Mouse (Mus musculus) hindbrain, embryonic 14.5 days (tissue): ENCODE measurements around the gene Atg7. TPM values are rescaled to one million over a fixed set of nuclear protein-coding genes. Genes with fewer than 3 reads are reported as not detected.

Experiments used
- ATAC-seq: fragments of 200-750 bp; cut with Nextera tagmentation; 2 replicates; pipeline ENCODE4 v1.8.0; 2017; ENCODE audit warnings: moderate number of reproducible peaks, mild to moderate bottlenecking, moderate TSS enrichment, moderate library complexity; ENCODE audit not compliant: low FRiP score
- DNase-seq: peaks from one replicate; pipeline ENCODE4 v3.0.0-alpha.2; 2015; ENCODE audit warnings: low spot score
- H3K27ac ChIP-seq: fragments of 300-500 bp; sonication (generic); 2 replicates; pipeline ENCODE4 v1.5.1; 2014; ENCODE audit warnings: mild to moderate bottlenecking, moderate library complexity
- H3K27me3 ChIP-seq: fragments of 300-500 bp; sonication (generic); 2 replicates; pipeline ENCODE4 v1.6.1; 2014; ENCODE audit warnings: mild to moderate bottlenecking, low read length, mixed read lengths; ENCODE audit not compliant: control insufficient read depth, insufficient read depth
- H3K36me3 ChIP-seq: fragments of 300-500 bp; sonication (generic); replicated peaks from 2 replicates; pipeline ENCODE4 v1.6.1; 2014; ENCODE audit not compliant: control insufficient read depth, insufficient read depth
- H3K4me1 ChIP-seq: fragments of 300-500 bp; sonication (generic); replicated peaks from 2 replicates; pipeline ENCODE4 v1.6.1; 2014; ENCODE audit warnings: antibody characterized with exemption, low read length, mixed read lengths; ENCODE audit not compliant: control insufficient read depth, insufficient read depth
- H3K4me2 ChIP-seq: fragments of 300-500 bp; sonication (generic); replicated peaks from 2 replicates; pipeline ENCODE4 v1.6.1; 2014; ENCODE audit warnings: mild to moderate bottlenecking, moderate library complexity
- H3K4me3 ChIP-seq: fragments of 300-500 bp; sonication (generic); replicated peaks from 2 replicates; pipeline ENCODE4 v1.5.1; 2014; ENCODE audit warnings: mild to moderate bottlenecking, low read length
- H3K9ac ChIP-seq: fragments of 300-500 bp; sonication (generic); 2 replicates; pipeline ENCODE4 v1.6.1; 2014
- H3K9me3 ChIP-seq: fragments of 300-500 bp; sonication (generic); 2 replicates; pipeline ENCODE4 v1.6.1; 2016; ENCODE audit warnings: low read length; ENCODE audit not compliant: control insufficient read depth
- WGBS: fragments of 180-500 bp; shearing (Covaris S2); extraction: QIAGEN DNeasy Blood & Tissue Kit; methylation state at CpG from one replicate; pipeline ENCODE4 v1.1.7; 2014; 5-methylcytosine and 5-hydroxymethylcytosine counted together
- polyA plus RNA-seq: library from polyadenylated mRNA; unstranded; fragments of >200 nt; fragmentation: Nextera tagmentation; extraction: Ambion mirVana; gene quantifications from 2 replicates; pipeline ENCODE4 v1.2.1, GENCODE M21; 2014

Gene Atg7
- polyA plus RNA-seq, 1 experiment from 2014 or later = 18.9 TPM

DNA sequence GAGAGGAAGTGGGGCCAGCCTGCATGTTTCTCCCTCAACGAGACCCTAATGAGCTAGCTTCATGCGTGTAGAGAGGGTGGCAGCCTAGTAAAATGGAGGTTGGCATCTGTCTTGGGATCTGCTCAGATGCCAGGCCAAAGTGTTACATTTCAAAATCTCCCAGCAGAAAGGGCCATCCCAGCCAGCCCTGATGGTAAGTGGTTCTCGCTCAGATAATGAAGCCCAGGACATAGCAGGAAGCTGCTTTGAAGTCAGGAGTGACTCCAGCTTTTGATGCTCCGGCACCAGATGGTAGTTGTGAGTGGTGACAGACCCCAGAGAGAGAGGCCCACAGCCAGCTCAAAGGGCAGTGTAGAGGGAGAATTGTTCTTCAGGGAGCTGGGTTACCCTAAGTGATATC, 155.8 kb downstream of the Atg7 start:
- 75% methylated on average over 4 of the region's 4 CpGs for WGBS
- Histone ChIP-seq H3K9ac (no peak overlapping the region), H3K4me3 (no peak overlapping the region), H3K27ac (no peak overlapping the region), H3K36me3 (no peaks in the 10 kb centered on the region), H3K9me3 (no peaks in the 10 kb centered on the region), H3K4me1 (0 out of 2 replicates have a peak, but pooled peaks cover 4% of the 10 kb centered on the region), H3K27me3 (no peaks in the 10 kb centered on the region), H3K4me2 (no peak overlapping the region)
- DNase-seq = no peak
- ATAC-seq = no peak

- H3K36me3 ChIP-seq = no peaks in the 10 kb centered on the region
- H3K4me2 ChIP-seq = no peak overlapping the region
- WGBS = 62% methylated on average over 2 of the region's 2 CpGs
- H3K9me3 ChIP-seq = no peaks in the 10 kb centered on the region
- DNase-seq (no peak), ATAC-seq (no peak)
- no peak overlapping the region for H3K9ac ChIP-seq
- H3K27me3 ChIP-seq = no peaks in the 10 kb centered on the region
- H3K27ac ChIP-seq = no peak overlapping the region
- no peak overlapping the region for H3K4me3 ChIP-seq
- peaks cover 7% of the 10 kb centered on the region; the same call in 1 of the 2 replicates for H3K4me1 ChIP-seq
These were observed 157.5 kb downstream of the Atg7 start for GRCm38 (mm10) chr6:114800291-114800965.

- WGBS = 25% methylated on average over 8 of the region's 8 CpGs
- no peaks in the 10 kb centered on the region for H3K27me3 ChIP-seq
- H3K4me3 ChIP-seq = no peak overlapping the region
- H3K9ac ChIP-seq = no peak overlapping the region
- DNase-seq (no peak), ATAC-seq (peak; percentile 69)
- H3K4me2 ChIP-seq = no peak overlapping the region
- no peaks in the 10 kb centered on the region for H3K36me3 ChIP-seq
- peaks cover 7% of the 10 kb centered on the region; the same call in 1 of the 2 replicates for H3K4me1 ChIP-seq
- no peaks in the 10 kb centered on the region for H3K9me3 ChIP-seq
- peak overlapping the region; percentile 72; the same call in 1 of the 2 replicates for H3K27ac ChIP-seq
These were observed 161.1 kb downstream of the Atg7 start for GRCm38 (mm10) chr6:114803915-114804535.

GRCm38 (mm10) chr6:114804866-114805265, 162.0 kb downstream of the Atg7 start:
- no peaks in the 10 kb centered on the region for H3K9me3 ChIP-seq
- peaks cover 7% of the 10 kb centered on the region; the same call in 1 of the 2 replicates for H3K4me1 ChIP-seq
- ATAC-seq (no peak), DNase-seq (no peak)
- H3K4me2 ChIP-seq = no peak overlapping the region
- H3K27ac ChIP-seq = peak overlapping the region; percentile 72; the same call in 1 of the 2 replicates
- 63% methylated on average over 1 of the region's 1 CpGs for WGBS
- no peak overlapping the region for H3K4me3 ChIP-seq
- no peaks in the 10 kb centered on the region for H3K27me3 ChIP-seq
- no peak overlapping the region for H3K9ac ChIP-seq
- H3K36me3 ChIP-seq = no peaks in the 10 kb centered on the region

GRCm38 (mm10) chr6:114805927-114806326, 163.0 kb downstream of the Atg7 start:
- H3K27me3 ChIP-seq = no peaks in the 10 kb centered on the region
- DNase-seq (no peak), ATAC-seq (no peak)
- 92% methylated on average over 4 of the region's 4 CpGs for WGBS
- H3K36me3 ChIP-seq = no peaks in the 10 kb centered on the region
- peaks cover 7% of the 10 kb centered on the region; the same call in 1 of the 2 replicates for H3K4me1 ChIP-seq
- no peak overlapping the region for H3K4me2 ChIP-seq
- no peak overlapping the region for H3K9ac ChIP-seq
- no peak overlapping the region for H3K27ac ChIP-seq
- H3K4me3 ChIP-seq = no peak overlapping the region
- no peaks in the 10 kb centered on the region for H3K9me3 ChIP-seq

- no peak overlapping the region for H3K4me3 ChIP-seq
- H3K27me3 ChIP-seq = no peaks in the 10 kb centered on the region
- no peak overlapping the region for H3K27ac ChIP-seq
- no peaks in the 10 kb centered on the region for H3K9me3 ChIP-seq
- ATAC-seq = no peak
- no peak for DNase-seq
- H3K36me3 ChIP-seq = no peaks in the 10 kb centered on the region
- no peak overlapping the region for H3K9ac ChIP-seq
- H3K4me1 ChIP-seq = peaks cover 7% of the 10 kb centered on the region; the same call in 1 of the 2 replicates
- 84% methylated on average over 3 of the region's 3 CpGs for WGBS
- H3K4me2 ChIP-seq = no peak overlapping the region
These were observed 164.6 kb downstream of the Atg7 start for GRCm38 (mm10) chr6:114807474-114807873.

GRCm38 (mm10) chr6:114808654-114809430, 165.9 kb downstream of the Atg7 start:
- Histone ChIP-seq H3K9me3 (no peaks in the 10 kb centered on the region), H3K27ac (no peak overlapping the region), H3K27me3 (no peaks in the 10 kb centered on the region), H3K36me3 (no peaks in the 10 kb centered on the region), H3K9ac (no peak overlapping the region), H3K4me2 (no peak overlapping the region), H3K4me3 (no peak overlapping the region), H3K4me1 (peaks cover 2% of the 10 kb centered on the region; the same call in 1 of the 2 replicates)
- DNase-seq (no peak), ATAC-seq (no peak)
- WGBS = 94% methylated on average over 3 of the region's 3 CpGs

DNA sequence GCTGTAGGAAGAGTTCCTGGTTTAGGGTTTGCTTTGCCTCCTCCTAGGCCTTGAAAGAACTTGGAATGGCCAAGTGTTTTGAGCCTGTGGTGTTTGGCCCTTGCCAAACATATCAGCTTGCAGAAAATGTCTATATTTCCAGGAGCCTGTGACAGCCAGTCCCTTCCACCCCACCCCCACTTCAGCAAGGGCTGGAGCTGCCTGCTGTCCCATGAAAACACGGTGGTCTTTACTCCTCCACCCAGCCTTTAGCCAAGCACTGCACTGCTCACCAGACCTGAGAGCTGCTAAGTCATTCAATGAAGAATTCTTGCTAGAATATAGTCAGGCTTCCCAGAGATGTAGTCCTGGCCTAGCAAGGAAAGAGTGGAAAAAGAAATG, 166.5 kb downstream of the Atg7 start:
- no peak overlapping the region for H3K9ac ChIP-seq
- 59% methylated on average over 1 of the region's 1 CpGs for WGBS

GRCm38 (mm10) chr6:114812322-114812721, 169.4 kb downstream of the Atg7 start:
- Histone ChIP-seq H3K4me3 (no peak overlapping the region), H3K36me3 (no peaks in the 10 kb centered on the region), H3K4me2 (no peak overlapping the region), H3K4me1 (no peaks in the 10 kb centered on the region), H3K27ac (no peak overlapping the region), H3K9me3 (no peaks in the 10 kb centered on the region), H3K9ac (no peak overlapping the region), H3K27me3 (no peaks in the 10 kb centered on the region)
- DNase-seq (no peak), ATAC-seq (no peak)
- 75% methylated on average over 5 of the region's 5 CpGs for WGBS

More for the DNA sequence above, 166.5 kb downstream of the Atg7 start:
- no peak for DNase-seq
- Histone ChIP-seq H3K36me3 (no peaks in the 10 kb centered on the region), H3K4me2 (no peak overlapping the region), H3K27ac (no peak overlapping the region), H3K4me1 (no peaks in the 10 kb centered on the region), H3K9me3 (no peaks in the 10 kb centered on the region), H3K4me3 (no peak overlapping the region), H3K27me3 (no peaks in the 10 kb centered on the region)
- ATAC-seq = no peak
